Mouse (Mus musculus): Measurements from ENCODE around the gene Gm45844. TPM values are rescaled to one million over a fixed set of nuclear protein-coding genes. Genes with fewer than 3 reads are reported as not detected.

The Gm45844 gene
- polyA plus RNA-seq (2015; fragmentation: Illumina TruSeq; extraction: RNeasy Lipid Tissue Mini Kit (QIAGEN cat#74804); ENCODE audit: insufficient read depth, low read depth, low replicate concordance), result 1.2 TPM

DNA sequence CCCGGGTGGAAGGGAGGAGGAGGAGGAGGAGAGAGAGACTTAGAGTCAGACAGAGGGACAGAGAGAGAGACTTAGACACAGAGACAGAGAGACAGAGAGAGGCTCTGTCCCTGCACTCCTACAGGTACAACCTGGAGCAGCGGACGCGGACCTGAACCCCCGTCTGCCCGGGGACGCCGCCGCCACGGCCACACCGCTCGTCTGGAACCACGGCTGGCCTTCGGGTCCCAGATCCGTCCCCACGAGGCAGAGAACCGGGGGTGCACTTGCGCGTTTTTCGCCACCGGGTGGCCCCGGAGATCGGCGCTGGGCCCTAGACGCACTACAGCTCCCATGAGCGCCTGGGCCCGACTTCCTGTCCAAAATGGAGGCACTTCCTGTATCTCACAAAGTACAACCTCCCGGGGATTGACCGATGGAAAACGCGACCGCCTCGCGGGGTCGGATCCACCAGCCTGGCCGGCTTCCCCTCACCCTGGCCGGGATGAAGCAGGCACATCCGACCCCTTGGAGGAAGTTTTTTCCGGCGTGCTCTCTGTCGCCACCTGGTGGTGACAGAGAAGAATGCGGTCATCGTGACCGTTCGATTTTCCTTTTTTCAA lies at the start of gene Gm45844:
Gm45844 (minus strand) TSS at position 324 of the 602 bp plus-strand sequence.

DNA sequence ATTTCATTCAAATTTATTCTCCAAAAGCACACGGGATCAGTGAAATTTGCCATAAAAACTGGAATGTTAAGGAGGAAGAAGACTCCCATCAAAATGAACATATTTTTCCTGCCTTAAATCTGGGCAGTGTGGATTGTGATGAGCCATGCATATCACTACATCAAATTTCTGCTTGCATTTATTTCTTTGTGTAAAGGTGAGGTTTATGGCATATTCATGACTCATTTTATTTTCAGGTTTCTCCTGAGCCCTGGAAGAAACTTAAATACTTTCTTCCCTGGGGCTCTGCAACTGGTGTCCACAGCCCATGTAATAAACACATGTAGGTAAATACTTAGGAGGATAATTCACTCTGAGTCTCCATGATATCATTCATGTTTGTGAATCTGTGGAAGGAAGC lies 30.9 kb downstream of the Gm45844 start, which contains the start of gene Vmn2r29:
Vmn2r29 (minus strand) TSS at position 101 of the 400 bp plus-strand sequence.

DNA sequence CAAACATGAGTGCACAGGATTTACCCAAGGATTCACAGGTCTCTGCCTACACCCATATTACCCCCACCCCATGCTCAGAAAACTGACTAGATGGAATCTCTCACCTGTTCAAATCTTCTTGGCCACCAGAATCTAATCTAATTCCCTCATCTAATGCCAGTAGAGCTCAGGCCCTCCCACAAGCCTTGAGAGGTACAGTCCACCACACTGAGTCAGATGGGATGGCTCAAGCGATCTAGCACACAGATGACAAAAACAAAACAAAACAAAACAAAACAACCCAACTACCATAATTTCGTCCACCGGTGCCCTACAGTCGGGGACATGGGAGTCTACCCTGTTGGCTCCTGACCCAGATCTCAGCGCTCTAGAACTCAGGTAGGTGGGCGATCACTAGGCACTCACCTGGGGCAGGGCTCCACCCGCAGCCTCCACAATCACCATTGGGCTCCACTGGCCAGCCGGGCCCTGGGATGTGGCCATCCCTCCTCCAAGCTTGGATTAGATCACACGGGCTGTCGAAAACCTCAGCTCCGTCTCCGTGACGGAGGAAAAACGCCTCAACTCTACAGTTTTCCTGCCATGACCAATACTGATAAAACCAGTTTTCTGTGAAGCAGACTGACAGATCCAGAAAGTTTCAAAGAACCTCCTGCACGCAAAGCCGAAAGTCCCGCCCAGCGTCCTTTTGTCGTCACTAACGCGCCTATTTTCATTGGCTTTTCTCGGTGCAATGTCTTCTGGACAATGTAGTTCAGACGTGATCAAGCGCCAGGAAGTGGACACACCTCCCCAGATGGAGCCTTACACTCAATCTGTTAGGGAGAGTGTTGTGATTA lies 68.6 kb downstream of the Gm45844 start, which contains the start of gene Zfp772:
Zfp772 (minus strand) TSS at position 686 of the 839 bp plus-strand sequence.

DNA sequence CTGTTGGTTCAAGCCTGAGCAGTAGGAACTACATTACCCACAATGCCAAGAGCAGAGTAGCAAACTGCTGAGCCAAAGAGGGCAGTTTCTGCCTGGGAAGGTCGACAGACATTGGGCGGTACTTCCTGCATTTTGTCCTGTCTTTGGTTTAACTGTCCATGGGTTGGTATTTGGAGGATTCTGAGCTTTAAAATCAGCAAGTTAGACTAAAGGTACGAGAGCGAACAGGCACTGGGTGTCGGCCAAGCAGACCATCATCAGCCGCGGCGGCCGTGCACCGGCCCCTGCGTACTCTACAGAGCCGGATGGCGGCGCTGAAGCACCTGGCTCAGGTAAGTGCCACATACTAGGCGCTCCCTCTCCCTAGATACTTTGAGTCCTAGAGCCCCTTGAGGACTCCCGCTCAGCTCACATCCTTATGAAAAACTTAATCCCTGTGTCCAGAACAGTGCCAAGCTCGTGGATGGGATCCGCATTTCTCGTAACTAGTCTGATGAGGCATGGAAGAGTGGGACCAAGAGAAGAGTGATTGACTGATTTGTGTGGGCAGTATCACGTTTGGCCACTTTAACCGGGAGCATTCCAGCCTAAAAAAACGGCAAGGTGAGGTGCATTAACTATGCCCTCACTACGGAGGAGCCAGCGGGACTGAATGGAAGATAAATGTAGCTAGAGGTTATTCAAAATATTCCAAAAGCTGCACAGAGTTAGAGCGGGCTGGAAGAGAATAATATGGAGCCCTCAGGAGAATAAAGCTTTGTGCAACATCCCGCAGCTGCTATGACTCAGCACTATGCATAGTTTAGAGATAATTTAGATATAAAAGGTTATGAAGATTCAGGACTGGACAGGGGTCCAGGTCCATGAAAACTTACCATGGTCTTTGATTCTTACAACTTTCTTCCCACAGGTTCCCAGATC lies 106.6 kb downstream of the Gm45844 start, which contains the start of gene Zfp418:
Zfp418 (plus strand) TSS at position 104 of the 921 bp plus-strand sequence.

Other genes starting within 250 kb of the Gm45844 start
- gene Zfp954, start 156.8 kb downstream of the Gm45844 start, polyA plus RNA-seq (2015; fragmentation: Illumina TruSeq; extraction: RNeasy Lipid Tissue Mini Kit (QIAGEN cat#74804); ENCODE audit: insufficient read depth, low read depth, low replicate concordance), result 6.3 TPM
- gene Zfp773, start 141.5 kb downstream of the Gm45844 start, polyA plus RNA-seq (2015; fragmentation: Illumina TruSeq; extraction: RNeasy Lipid Tissue Mini Kit (QIAGEN cat#74804); ENCODE audit: insufficient read depth, low read depth, low replicate concordance), result 0.33 TPM
- gene Zfp418, start 107.0 kb downstream of the Gm45844 start, polyA plus RNA-seq (2015; fragmentation: Illumina TruSeq; extraction: RNeasy Lipid Tissue Mini Kit (QIAGEN cat#74804); ENCODE audit: insufficient read depth, low read depth, low replicate concordance), result 0.78 TPM
- gene Zfp772, start 68.3 kb downstream of the Gm45844 start, polyA plus RNA-seq (2015; fragmentation: Illumina TruSeq; extraction: RNeasy Lipid Tissue Mini Kit (QIAGEN cat#74804); ENCODE audit: insufficient read depth, low read depth, low replicate concordance), result 3.2 TPM
- not detected for gene Vmn2r29, start 31.0 kb downstream of the Gm45844 start, polyA plus RNA-seq (2015; fragmentation: Illumina TruSeq; extraction: RNeasy Lipid Tissue Mini Kit (QIAGEN cat#74804); ENCODE audit: insufficient read depth, low read depth, low replicate concordance)
- 11.3 TPM for gene Clcn4, start 22.6 kb upstream of the Gm45844 start, polyA plus RNA-seq (2015; fragmentation: Illumina TruSeq; extraction: RNeasy Lipid Tissue Mini Kit (QIAGEN cat#74804); ENCODE audit: insufficient read depth, low read depth, low replicate concordance)
- not detected for gene Vmn2r30, start 59.3 kb upstream of the Gm45844 start, polyA plus RNA-seq (2015; fragmentation: Illumina TruSeq; extraction: RNeasy Lipid Tissue Mini Kit (QIAGEN cat#74804); ENCODE audit: insufficient read depth, low read depth, low replicate concordance)
- gene Gm45783, start 96.3 kb upstream of the Gm45844 start, polyA plus RNA-seq (2015; fragmentation: Illumina TruSeq; extraction: RNeasy Lipid Tissue Mini Kit (QIAGEN cat#74804); ENCODE audit: insufficient read depth, low read depth, low replicate concordance), result not detected
- gene Vmn2r31, start 121.4 kb upstream of the Gm45844 start, polyA plus RNA-seq (2015; fragmentation: Illumina TruSeq; extraction: RNeasy Lipid Tissue Mini Kit (QIAGEN cat#74804); ENCODE audit: insufficient read depth, low read depth, low replicate concordance), result not detected
- gene Vmn2r32, start 201.7 kb upstream of the Gm45844 start, polyA plus RNA-seq (2015; fragmentation: Illumina TruSeq; extraction: RNeasy Lipid Tissue Mini Kit (QIAGEN cat#74804); ENCODE audit: insufficient read depth, low read depth, low replicate concordance), result not detected

Measured in pancreas, adult 10 weeks (tissue).